Mouse (Mus musculus) embryonic facial prominence, embryonic 10.5 days (tissue): ENCODE measurements at regions not wholly inside any gene's neighbourhood (a gene's known extent, or its start where the extent isn't known, plus 50 kb on each side); places are given as distances from the start of the nearest gene placed in this dataset.

Source experiments
- DNase-seq: peaks from one replicate; pipeline ENCODE4 v3.0.0-alpha.2; 2017; ENCODE audit warnings: low spot score
- H3K27ac ChIP-seq: fragments of 300-500 bp; sonication (generic); replicated peaks from 2 replicates; pipeline ENCODE4 v1.5.1; 2016; ENCODE audit warnings: mild to moderate bottlenecking
- H3K27me3 ChIP-seq: fragments of 300-500 bp; sonication (generic); replicated peaks from 2 replicates; pipeline ENCODE4 v1.6.1; 2016; ENCODE audit warnings: low read depth, mild to moderate bottlenecking; ENCODE audit not compliant: poor library complexity, severe bottlenecking
- H3K36me3 ChIP-seq: fragments of 300-500 bp; sonication (generic); replicated peaks from 2 replicates; pipeline ENCODE4 v1.6.1; 2016; ENCODE audit warnings: mild to moderate bottlenecking, moderate library complexity
- H3K4me1 ChIP-seq: fragments of 300-500 bp; sonication (generic); 2 replicates; pipeline ENCODE4 v1.6.1; 2016
- H3K4me3 ChIP-seq: fragments of 300-500 bp; sonication (generic); 2 replicates; pipeline ENCODE4 v1.5.1; 2016; ENCODE audit warnings: mild to moderate bottlenecking, moderate library complexity
- H3K9me3 ChIP-seq: fragments of 300-500 bp; sonication (generic); 2 replicates; pipeline ENCODE4 v1.6.1; 2016; ENCODE audit warnings: mild to moderate bottlenecking
- WGBS: fragments of 180-500 bp; shearing (Covaris S2); methylation state at CpG from one replicate; pipeline ENCODE4 v1.1.7; 2016; 5-methylcytosine and 5-hydroxymethylcytosine counted together

DNA sequence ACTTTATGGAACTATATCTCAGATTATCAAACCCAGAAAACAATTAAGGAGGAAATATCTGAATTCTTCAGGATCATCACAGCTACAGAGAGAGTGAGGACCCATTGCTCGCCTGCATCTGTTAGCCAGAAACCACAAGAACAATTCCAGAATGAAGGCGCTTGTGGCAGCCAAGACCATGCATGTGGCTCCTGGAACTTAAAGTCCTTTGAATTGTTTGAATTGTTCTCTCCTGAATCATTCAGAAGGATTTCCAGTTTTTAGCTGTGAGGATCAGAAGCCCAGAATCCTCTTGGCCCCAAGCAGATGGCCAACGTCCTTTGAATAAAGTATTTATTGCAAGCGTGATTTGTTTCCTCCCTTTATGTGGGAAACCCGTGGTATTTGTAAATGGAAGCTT is 195.9 kb downstream of the Dio2 start:
- H3K4me3 ChIP-seq: no peak overlapping the region
- no peaks in the 10 kb centered on the region for H3K36me3 ChIP-seq
- H3K9me3 ChIP-seq: no peaks in the 10 kb centered on the region
- no peaks in the 10 kb centered on the region for H3K27me3 ChIP-seq
- 89% methylated on average over 5 of the region's 5 CpGs for WGBS
- H3K4me1 ChIP-seq: no peaks in the 10 kb centered on the region
- no peak overlapping the region for H3K27ac ChIP-seq
- no peak for DNase-seq
